Mouse (Mus musculus): Measurements from ENCODE around the gene Dtx3.

DNA sequence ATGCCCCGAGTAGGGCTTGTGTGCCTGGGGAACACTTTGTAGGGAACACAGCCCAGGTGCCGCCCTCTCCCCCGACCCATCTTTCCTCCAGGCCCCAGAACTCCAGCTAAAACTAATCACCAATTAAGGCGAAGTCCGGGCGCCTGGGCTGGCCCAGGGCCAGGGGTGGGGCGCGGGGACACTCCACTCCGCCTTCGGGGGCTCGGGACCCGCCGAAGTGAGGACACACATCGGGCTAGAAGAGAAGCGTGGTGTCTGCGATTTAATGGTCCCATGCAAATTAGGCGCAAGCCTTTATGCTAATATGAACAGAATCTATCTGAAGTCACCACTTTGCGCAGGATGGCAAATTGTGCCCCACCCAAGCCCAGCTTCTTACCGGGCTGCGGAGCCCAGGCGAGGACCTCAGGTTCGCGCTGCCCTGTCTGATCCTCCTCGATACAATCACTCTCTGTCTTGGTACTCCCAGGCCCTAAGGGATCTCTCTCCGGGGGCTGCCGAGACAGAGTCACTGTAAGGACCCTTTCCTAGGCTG is 6.3 kb downstream of the Dtx3 start:
- TF ChIP-seq CTCF (IDR thresholded peaks at IDR 0.05; ENCODE audit: insufficient read depth, low read length) (no peak), POLR2A (IDR thresholded peaks at IDR 0.05; ENCODE audit: borderline replicate concordance, extremely low read depth, low read depth, low read length) (0 out of 2 replicates have a peak, but pooled peaks have one; percentile 11)

All from lung, adult 2 months (tissue).